8 mouse cellular contexts compared by ENCODE assay signal in the genomic region with DNA sequence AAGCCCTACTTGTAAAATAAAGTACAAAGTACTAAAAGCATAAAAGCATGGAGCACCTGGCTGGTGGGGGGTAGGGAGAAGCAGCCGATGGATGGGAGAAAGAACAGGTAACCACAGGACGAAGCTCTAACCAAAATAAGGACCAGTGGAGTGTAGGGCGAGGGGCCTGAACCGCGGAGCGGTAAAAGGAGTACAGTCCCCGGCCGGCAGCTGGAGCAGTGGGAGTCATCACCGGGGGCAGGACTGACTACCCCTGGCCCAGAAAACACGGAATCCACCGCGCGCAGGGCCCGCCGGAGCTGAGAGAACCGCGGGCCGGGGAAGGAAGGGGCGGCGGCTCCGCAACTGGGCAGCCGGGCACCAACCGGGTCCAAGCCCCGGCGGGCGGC. TPM values are rescaled to one million over a fixed set of nuclear protein-coding genes. Genes with fewer than 3 reads are reported as not detected.
DNase-seq lines count a peak whose midpoint lies in the region; ATAC-seq lines count a peak whose summit lies in the region.

No protein-coding gene starts in this region.

- ATAC-seq in hindbrain, embryonic 12.5 days (ENCODE audit: low FRiP score): peak; percentile 36
- no peak; the same call in 1 of the 2 replicates for ATAC-seq in midbrain, embryonic 13.5 days
- no peak for ATAC-seq in megakaryocyte-erythroid progenitor cell, adult 5-6 weeks (replicated peaks; ENCODE audit: low FRiP score, low TSS enrichment, poor library complexity, severe bottlenecking)

- H3K27ac ChIP-seq in brown adipose tissue, adult 24 weeks (replicated peaks; ENCODE audit: low read depth, low read length): peak overlapping the region; percentile 84
- H3K27ac ChIP-seq in hindbrain, embryonic 12.5 days: peak overlapping the region; percentile 97
- H3K27ac ChIP-seq in midbrain, embryonic 13.5 days: peak overlapping the region; percentile 97

- H3K4me3 ChIP-seq in brown adipose tissue, adult 24 weeks (ENCODE audit: insufficient read depth, low read depth, low read length): peak overlapping the region; percentile 84
- peak overlapping the region; percentile 94 for H3K4me3 ChIP-seq in hindbrain, embryonic 12.5 days
- peak overlapping the region; percentile 96 for H3K4me3 ChIP-seq in midbrain, embryonic 13.5 days (replicated peaks)

- no peaks in the 10 kb centered on the region for H3K27me3 ChIP-seq in hindbrain, embryonic 12.5 days
- no peaks in the 10 kb centered on the region for H3K27me3 ChIP-seq in midbrain, embryonic 13.5 days

- peak overlapping the region; percentile 85 for H3K4me2 ChIP-seq in hindbrain, embryonic 12.5 days (replicated peaks)
- peak overlapping the region; percentile 74 for H3K4me2 ChIP-seq in midbrain, embryonic 13.5 days (replicated peaks)

- peaks cover 11% of the 10 kb centered on the region for H3K36me3 ChIP-seq in hindbrain, embryonic 12.5 days
- H3K36me3 ChIP-seq in midbrain, embryonic 13.5 days: peaks cover 12% of the 10 kb centered on the region

- H3K9me3 ChIP-seq in hindbrain, embryonic 12.5 days (replicated peaks): no peaks in the 10 kb centered on the region
- no peaks in the 10 kb centered on the region for H3K9me3 ChIP-seq in midbrain, embryonic 13.5 days

- peak; percentile 45 for DNase-seq in layer of hippocampus, adult 11-12 months (ENCODE audit: low spot score)
- DNase-seq in layer of hippocampus, postnatal 10 days (ENCODE audit: low spot score in 2 of 2): no peak
- no peak for DNase-seq in left cerebral cortex, adult 11 months (ENCODE audit: low spot score)
- DNase-seq in gastrocnemius, postnatal 25 days: no peak

- under 1% methylated on average over 23 of the region's 26 CpGs for WGBS in hindbrain, embryonic 12.5 days
- WGBS in midbrain, embryonic 13.5 days: 1% methylated on average over 23 of the region's 26 CpGs

- H3K4me1 ChIP-seq in brown adipose tissue, adult 24 weeks (ENCODE audit: control insufficient read depth, insufficient read depth, insufficient read length, low read length): peaks cover 5% of the 10 kb centered on the region; the same call in 1 of the 2 replicates
- H3K4me1 ChIP-seq in hindbrain, embryonic 12.5 days: peaks cover 12% of the 10 kb centered on the region
- peaks cover 30% of the 10 kb centered on the region for H3K4me1 ChIP-seq in midbrain, embryonic 13.5 days (replicated peaks)

- H3K9ac ChIP-seq in hindbrain, embryonic 12.5 days: peak overlapping the region; percentile 97
- peak overlapping the region; percentile 97 for H3K9ac ChIP-seq in midbrain, embryonic 13.5 days (replicated peaks)

RNA-seq across cellular contexts. Expression of a gene that starts 0.6 kb away (rescaled TPM):
- total RNA-seq in layer of hippocampus, postnatal 10 days (2021): 10 to 100 TPM; 34.3 to 34.4 TPM
- polyA plus RNA-seq in brown adipose tissue, adult 24 weeks (2012; ENCODE audit: insufficient read depth, insufficient read length, missing spikeins): 25.5 and 40.4 TPM in 2 replicates
- 30.0 and 33.8 TPM in 2 replicates for polyA plus RNA-seq in hindbrain, embryonic 12.5 days (2016; fragmentation: Nextera tagmentation; extraction: Ambion mirVana)
- 18.3 and 18.9 TPM in 2 replicates for polyA plus RNA-seq in midbrain, embryonic 13.5 days (2015; fragmentation: Nextera tagmentation; extraction: Ambion mirVana)
- total RNA-seq in megakaryocyte-erythroid progenitor cell, adult 5-6 weeks (2014; fragmentation: Nextera tagmentation): 37.6 and 44.6 TPM in 2 replicates
- 23.9 and 37.0 TPM in 2 replicates for total RNA-seq in megakaryocyte-erythroid progenitor cell, adult 5-6 weeks (2017)
- 10 to 100 TPM; 56.6 TPM for total RNA-seq in gastrocnemius, postnatal 25 days (2021)

RNA-seq across cellular contexts. Expression of a gene that starts 12.7 kb away (rescaled TPM):
- 1 to 10 TPM; 7.4 to 9.5 TPM for total RNA-seq in layer of hippocampus, postnatal 10 days (2021)
- 9.4 and 13.7 TPM in 2 replicates for polyA plus RNA-seq in brown adipose tissue, adult 24 weeks (2012; ENCODE audit: insufficient read depth, insufficient read length, missing spikeins)
- 35.0 and 37.0 TPM in 2 replicates for polyA plus RNA-seq in hindbrain, embryonic 12.5 days (2016; fragmentation: Nextera tagmentation; extraction: Ambion mirVana)
- polyA plus RNA-seq in midbrain, embryonic 13.5 days (2015; fragmentation: Nextera tagmentation; extraction: Ambion mirVana): 32.8 and 34.5 TPM in 2 replicates
- 35.4 and 38.0 TPM in 2 replicates for total RNA-seq in megakaryocyte-erythroid progenitor cell, adult 5-6 weeks (2014; fragmentation: Nextera tagmentation)
- 43.8 and 46.5 TPM in 2 replicates for total RNA-seq in megakaryocyte-erythroid progenitor cell, adult 5-6 weeks (2017)
- total RNA-seq in gastrocnemius, postnatal 25 days (2021): 1 to 10 TPM; 3.2 to 3.5 TPM

RNA-seq across cellular contexts. Expression of a gene that starts 19.4 kb away (rescaled TPM):
- total RNA-seq in layer of hippocampus, postnatal 10 days (2021): 10 to 100 TPM; 19.7 to 19.9 TPM
- polyA plus RNA-seq in brown adipose tissue, adult 24 weeks (2012; ENCODE audit: insufficient read depth, insufficient read length, missing spikeins): not detected in 2 replicates
- 21.0 and 22.4 TPM in 2 replicates for polyA plus RNA-seq in hindbrain, embryonic 12.5 days (2016; fragmentation: Nextera tagmentation; extraction: Ambion mirVana)
- polyA plus RNA-seq in midbrain, embryonic 13.5 days (2015; fragmentation: Nextera tagmentation; extraction: Ambion mirVana): 30.7 and 32.0 TPM in 2 replicates
- 0.39 and 1.6 TPM in 2 replicates for total RNA-seq in megakaryocyte-erythroid progenitor cell, adult 5-6 weeks (2014; fragmentation: Nextera tagmentation)
- 3.7 TPM in 1 of 2 replicates, not detected in the other for total RNA-seq in megakaryocyte-erythroid progenitor cell, adult 5-6 weeks (2017)
- under 1 TPM; 0.49 to 0.51 TPM for total RNA-seq in gastrocnemius, postnatal 25 days (2021)

RNA-seq across cellular contexts. Expression of a gene that starts 29.0 kb away (rescaled TPM):
- 1 to 10 TPM; 5.4 to 6.3 TPM for total RNA-seq in layer of hippocampus, postnatal 10 days (2021)
- not detected in 2 replicates for polyA plus RNA-seq in brown adipose tissue, adult 24 weeks (2012; ENCODE audit: insufficient read depth, insufficient read length, missing spikeins)
- 9.7 and 10.9 TPM in 2 replicates for polyA plus RNA-seq in hindbrain, embryonic 12.5 days (2016; fragmentation: Nextera tagmentation; extraction: Ambion mirVana)
- 7.9 and 8.1 TPM in 2 replicates for polyA plus RNA-seq in midbrain, embryonic 13.5 days (2015; fragmentation: Nextera tagmentation; extraction: Ambion mirVana)
- total RNA-seq in megakaryocyte-erythroid progenitor cell, adult 5-6 weeks (2014; fragmentation: Nextera tagmentation): 0.98 TPM in 1 of 2 replicates, not detected in the other
- not detected in 2 replicates for total RNA-seq in megakaryocyte-erythroid progenitor cell, adult 5-6 weeks (2017)
- under 1 TPM; 0.54 to 0.95 TPM for total RNA-seq in gastrocnemius, postnatal 25 days (2021)

RNA-seq across cellular contexts. Expression of a gene that starts 35.5 kb away (rescaled TPM):
- total RNA-seq in layer of hippocampus, postnatal 10 days (2021): 100 to 1,000 TPM; 180 to 184 TPM
- 99.9 and 101 TPM in 2 replicates for polyA plus RNA-seq in brown adipose tissue, adult 24 weeks (2012; ENCODE audit: insufficient read depth, insufficient read length, missing spikeins)
- 172 and 181 TPM in 2 replicates for polyA plus RNA-seq in hindbrain, embryonic 12.5 days (2016; fragmentation: Nextera tagmentation; extraction: Ambion mirVana)
- 226 and 249 TPM in 2 replicates for polyA plus RNA-seq in midbrain, embryonic 13.5 days (2015; fragmentation: Nextera tagmentation; extraction: Ambion mirVana)
- 31.8 and 37.7 TPM in 2 replicates for total RNA-seq in megakaryocyte-erythroid progenitor cell, adult 5-6 weeks (2014; fragmentation: Nextera tagmentation)
- total RNA-seq in megakaryocyte-erythroid progenitor cell, adult 5-6 weeks (2017): 37.9 and 48.8 TPM in 2 replicates
- 10 to 100 TPM; 47.6 to 69.5 TPM for total RNA-seq in gastrocnemius, postnatal 25 days (2021)

Comparison
In these comparisons a context has a peak if more than half of its experiments do, and no peak if none do; other contexts are left out.
1. RNA of a gene that starts 19.4 kb away (total RNA-seq): 19.7 to 19.9 TPM in layer of hippocampus, postnatal 10 days; 0.39 to 3.7 TPM in megakaryocyte-erythroid progenitor cell, adult 5-6 weeks and 0.49 to 0.51 TPM in gastrocnemius, postnatal 25 days; every median in the first group is over 4 times any median in the second.
2. Peak in every context shown above with its lines, with median percentiles within 50 percentile points of each other: H3K27ac ChIP-seq and H3K4me3 ChIP-seq.